Mouse (Mus musculus) urinary bladder, postnatal 36 days (tissue): ENCODE data around the gene Abcb6.

Experiments
- DNase-seq, 2 experiments: peaks; one replicate each; pipeline ENCODE4 v3.0.0; 2022; ENCODE audit warnings: low spot score in 2 of 2, mixed read lengths in 1 of 2

The Abcb6 gene

DNA sequence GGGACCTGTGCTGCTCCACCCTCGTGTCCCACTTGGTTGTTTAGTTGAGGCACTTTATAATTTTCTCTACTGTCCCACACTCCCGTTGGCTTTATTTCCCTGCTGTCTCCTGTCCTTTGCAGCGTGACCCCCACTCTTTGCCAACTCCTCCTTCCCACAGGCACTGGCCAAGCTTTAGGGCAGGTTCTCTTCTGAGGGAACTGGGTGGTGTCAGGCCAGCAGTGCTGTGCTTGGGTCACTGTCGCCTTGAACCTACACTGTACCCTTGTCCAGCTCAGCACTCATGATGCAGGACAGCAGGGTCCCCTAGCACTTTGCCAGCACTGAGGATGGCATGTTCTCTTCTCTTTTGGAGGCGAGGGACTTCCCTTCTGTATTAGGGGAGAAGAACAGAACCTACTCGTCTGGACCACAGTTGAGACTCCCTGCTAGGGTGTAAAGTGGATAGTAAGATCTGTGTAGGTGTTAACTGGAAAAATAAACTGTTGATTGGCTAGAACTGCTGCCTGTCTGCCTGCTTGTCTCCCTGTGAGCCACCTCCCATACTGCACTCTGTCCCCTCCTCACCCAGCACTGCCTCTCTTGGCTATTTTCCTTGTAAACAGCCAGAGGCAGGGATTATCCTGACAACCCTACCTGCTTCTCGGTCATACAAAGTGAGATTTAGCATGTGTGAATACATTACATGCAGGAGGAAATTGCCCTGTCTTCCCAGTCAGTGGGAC lies 32.6 kb downstream of the Abcb6 start:
- DNase-seq, result no peak

DNA sequence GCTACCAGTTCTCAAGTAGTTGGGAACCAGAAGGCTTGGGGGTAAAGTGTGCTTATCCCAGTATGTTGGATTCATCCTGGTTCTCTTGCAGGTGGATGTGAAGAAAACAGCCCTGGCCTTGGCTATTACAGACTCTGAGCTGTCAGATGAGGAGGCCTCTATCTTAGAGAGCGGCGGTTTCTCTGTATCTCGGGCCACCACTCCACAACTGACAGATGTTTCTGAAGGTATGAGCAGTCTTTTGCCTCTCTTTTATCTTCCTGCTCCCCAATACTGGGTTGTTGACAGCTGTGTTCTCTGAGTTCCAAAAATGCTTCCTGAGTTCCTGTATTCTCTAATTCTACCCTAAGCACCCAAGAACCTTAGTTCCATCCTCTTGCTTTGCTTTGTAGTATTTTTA lies 34.6 kb downstream of the Abcb6 start:
- no peak for DNase-seq

DNA sequence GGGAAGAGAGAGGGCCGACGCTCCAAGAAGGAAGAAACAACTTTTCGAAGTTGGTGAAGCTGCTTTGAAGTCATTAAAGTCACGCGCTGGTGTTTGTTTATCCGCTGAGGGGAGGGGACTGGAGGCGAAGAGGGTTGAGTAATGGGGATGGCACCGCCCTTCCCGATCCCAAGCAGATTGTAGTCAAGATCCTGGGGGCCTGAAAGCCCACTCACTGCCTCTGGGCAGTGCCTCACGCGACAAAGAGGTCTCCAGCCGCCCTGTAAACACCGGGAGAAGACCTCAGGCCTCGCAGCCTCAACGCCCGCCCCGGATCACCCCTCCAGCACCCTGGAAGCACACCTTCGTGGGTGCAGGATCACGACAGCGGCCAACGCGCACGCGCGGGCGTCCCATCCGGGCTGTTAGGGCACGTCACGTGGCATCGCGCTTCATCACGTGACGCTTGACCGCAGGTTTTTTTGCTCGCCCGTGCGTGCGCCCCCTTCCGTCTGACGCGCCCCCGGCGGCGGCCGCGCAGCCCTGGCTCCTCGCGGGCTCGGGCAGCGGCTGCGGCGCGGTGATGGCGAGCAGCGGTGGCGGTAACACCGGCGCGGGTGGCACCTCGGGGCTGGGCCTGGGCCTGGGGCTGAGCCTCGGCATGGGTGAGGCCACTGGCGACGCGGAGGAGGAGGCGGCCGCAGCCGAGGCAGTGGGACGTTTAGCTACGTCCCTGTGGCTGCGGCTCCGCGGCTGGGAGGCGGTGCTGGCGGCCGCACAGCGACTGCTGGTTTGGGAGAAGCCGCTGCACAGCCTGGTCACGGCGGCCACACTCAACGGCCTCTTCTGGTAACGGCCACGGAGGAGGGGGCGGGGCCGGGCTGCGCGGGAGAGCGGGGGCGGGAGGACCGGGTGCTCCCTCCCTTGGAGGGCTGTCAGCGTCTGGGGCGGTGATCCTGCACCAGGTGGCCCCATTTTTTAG lies 37.6 kb downstream of the Abcb6 start, which contains the start of the genes Cnppd1 and Retreg2:
Gene Cnppd1 (minus strand): TSS at position 411 of the 961 bp plus-strand sequence.
Gene Retreg2 (plus strand): TSS at position 478 of the 961 bp plus-strand sequence.
- DNase-seq, result peak; percentile 95 to 96

DNA sequence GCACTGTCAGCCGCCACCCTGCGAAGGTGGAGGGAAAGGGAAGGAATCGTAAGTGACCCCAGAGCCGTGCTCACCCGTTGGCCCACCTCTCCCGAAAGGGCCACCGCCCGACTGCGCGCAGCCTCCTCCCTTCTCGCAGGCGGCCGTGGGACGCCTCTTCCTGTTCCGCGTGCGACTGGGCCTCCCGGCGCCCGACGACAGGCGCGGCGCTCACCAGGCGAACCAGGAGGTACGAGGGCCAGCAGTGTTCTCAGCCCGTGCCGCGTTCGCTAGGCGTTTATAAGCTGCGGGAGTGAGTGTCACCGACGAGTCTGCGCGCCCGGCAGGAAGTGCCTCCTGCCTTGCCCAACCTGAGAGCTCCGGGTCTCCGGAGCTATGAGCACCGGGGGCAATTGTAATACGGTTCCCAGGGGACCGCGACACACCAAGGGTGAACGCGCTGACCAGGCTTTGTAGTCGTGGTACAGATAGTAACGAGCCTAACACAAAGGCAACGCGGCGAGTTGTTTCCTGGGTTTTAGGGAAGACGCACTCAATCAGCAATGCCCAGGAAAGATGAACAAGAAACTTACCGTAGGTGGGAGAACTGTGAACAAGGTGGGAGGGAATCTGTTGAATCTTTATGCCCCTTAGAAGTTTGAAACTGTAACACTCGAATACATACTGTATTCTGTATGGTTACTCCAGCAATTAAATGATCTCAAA lies 38.6 kb downstream of the Abcb6 start:
- peak; percentile 66 to 78 for DNase-seq

DNA sequence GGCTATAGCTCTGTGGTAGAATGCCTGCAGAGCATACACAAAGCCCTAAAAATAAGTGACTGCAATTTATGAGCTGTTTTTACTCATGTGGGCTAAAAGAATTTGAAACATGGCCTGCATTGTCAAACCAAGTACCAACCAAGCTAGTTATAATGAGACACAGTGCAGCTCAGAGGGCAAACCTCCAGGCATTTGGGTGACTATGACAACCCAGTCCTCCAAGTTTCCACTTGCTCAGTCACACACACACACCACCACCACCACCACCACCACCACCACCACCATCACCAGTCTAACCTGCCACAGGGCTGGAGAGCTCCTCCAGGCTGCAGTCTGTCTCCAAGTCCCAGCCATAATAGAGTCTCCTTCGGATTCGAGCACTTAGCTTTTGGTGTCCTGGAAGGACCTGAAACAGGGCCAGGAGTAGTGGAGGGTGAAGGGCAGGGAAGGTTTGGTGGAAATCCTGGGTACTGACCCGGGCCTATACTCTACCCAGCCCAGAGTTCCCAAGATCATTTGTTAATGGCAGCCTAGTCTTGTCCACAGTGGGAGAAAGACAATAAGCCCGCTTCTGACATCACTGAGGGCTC lies 39.5 kb downstream of the Abcb6 start:
- DNase-seq, result no peak

DNA sequence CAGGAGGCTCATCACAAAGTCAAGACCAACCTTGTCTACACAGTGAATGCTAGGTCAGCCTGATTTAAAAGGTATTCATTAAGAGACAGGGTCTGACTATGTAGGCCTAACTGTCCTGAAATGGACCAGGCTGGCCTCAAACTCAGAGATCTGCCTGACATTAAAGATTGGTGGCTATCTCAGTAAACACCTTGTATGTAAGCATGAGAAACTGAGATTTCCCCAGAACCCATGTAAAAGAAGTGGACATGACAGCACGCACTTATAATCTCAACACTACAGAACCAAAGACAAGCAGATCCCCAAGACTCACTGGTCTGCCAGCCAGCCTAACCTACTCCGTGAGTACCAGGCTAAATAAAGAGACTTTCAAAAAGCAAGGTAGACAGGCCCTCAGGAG lies 41.7 kb downstream of the Abcb6 start:
- DNase-seq, result no peak

DNA sequence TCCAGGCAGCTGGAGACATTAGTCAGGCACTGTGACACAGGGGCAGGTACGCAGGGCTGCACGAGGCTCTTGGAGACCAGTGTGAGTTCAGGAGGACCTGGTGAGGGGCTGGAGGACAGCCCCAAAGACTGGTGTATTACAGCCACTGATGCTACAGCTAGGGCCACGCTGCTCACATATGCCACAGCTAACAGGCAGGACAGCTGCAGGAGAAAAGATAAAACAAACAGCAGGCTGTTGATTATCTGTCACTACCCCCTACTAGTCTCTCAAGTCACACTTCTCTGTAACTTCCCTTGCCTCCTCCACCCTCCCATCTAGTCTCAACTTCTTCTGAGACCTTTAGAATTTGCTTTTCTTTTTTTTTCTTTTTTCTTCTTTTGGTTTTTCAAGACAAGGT lies 43.5 kb downstream of the Abcb6 start:
- DNase-seq, result no peak

DNA sequence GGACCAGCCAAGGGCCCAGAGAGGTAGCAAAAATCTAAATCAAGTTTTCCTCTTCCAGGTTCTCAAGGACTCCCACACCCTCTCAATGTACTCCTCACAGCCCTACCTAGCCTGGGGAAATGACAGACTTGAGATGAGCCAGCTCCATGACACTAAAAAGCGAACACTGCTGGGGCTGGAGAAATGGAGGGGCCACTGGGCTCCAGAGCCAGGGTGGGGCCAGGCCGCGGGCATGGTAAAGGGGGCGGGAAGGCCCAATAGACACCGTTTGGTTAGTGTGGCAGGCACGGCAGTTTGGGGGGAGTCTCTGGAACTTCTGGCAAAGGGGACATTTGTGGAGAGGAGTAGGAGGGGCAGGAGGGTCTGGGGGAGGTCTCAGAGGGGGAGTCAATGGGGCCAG lies 43.9 kb downstream of the Abcb6 start:
- DNase-seq, result no peak

DNA sequence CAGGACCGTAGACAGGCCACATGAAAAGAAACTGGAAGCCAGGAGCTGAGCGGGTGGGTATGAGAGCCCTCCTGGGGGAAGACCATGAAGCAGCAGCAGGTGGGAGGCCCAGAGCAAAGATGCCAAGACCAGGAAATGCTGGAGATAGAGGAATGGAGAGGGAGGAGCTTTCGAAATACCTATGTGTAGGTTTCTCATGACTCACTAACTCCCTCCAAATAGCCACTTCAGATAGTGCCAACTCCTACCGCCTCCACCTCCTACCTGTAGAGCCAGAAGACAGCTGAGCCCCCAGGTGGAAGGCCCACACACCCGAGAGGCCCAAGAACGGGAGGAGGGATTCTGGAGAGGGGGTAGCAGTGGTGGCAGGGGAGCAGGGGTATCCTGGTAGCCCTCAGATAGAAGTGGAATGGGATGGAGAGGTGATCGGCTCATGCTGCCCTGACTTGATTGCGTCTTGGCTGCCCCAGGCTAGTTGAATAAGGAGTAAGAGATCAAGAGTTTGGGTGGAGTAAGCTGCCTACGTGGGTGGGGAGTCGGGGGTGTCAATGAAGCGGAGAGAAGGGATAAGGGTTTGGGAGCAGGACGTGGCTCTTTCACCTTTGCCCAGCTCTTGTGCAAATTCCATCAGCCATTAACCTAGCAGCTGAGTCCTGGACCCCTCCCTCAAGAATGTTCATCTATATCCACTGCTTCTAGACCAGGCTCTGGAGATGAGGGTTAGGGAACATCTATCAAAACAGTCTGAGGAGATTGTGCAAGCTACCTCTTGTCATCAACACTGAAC lies 46.6 kb downstream of the Abcb6 start, which contains the start of gene Slc23a3:
Gene Slc23a3 (minus strand): TSS at position 470 of the 787 bp plus-strand sequence.
- DNase-seq, result no peak

DNA sequence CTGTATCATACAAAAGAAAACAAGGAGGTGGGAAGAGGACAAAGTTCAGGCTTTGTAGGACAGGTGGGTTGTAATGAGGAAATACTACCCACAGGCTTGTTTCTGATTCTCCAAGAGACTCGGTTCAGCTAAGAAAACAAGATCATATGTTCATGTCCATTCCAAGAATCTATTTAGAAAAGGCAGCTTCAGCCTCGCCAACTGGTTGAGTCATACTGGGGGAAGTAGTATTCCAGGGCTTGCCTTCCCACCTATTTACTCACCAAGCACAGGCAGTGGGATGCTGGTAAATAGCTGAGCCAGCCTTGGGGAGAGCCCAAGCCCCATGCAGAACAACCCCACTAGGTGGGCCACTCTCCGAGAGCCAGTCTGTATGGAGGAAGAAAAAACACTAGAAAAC lies 51.6 kb downstream of the Abcb6 start:
- no peak for DNase-seq

DNA sequence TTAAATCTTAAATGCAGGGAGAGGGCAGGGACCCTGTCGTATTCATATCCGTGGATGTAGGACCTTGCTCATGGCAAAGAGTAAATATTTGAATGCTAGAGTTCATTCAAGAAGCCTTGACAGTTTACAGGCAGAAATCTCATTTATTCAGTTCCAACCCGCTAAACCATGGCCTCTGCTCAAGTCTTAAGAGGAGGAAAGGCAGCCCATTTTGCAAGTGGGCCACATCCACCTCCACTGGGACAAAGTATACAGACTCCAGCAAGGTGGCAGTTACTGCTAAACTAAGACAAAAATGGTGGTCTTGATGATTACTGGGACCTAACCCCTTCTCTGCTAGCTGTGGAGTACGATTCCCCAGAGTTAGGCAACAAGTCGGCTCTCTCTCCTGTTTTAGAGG lies 54.8 kb downstream of the Abcb6 start:
- no peak for DNase-seq

DNA sequence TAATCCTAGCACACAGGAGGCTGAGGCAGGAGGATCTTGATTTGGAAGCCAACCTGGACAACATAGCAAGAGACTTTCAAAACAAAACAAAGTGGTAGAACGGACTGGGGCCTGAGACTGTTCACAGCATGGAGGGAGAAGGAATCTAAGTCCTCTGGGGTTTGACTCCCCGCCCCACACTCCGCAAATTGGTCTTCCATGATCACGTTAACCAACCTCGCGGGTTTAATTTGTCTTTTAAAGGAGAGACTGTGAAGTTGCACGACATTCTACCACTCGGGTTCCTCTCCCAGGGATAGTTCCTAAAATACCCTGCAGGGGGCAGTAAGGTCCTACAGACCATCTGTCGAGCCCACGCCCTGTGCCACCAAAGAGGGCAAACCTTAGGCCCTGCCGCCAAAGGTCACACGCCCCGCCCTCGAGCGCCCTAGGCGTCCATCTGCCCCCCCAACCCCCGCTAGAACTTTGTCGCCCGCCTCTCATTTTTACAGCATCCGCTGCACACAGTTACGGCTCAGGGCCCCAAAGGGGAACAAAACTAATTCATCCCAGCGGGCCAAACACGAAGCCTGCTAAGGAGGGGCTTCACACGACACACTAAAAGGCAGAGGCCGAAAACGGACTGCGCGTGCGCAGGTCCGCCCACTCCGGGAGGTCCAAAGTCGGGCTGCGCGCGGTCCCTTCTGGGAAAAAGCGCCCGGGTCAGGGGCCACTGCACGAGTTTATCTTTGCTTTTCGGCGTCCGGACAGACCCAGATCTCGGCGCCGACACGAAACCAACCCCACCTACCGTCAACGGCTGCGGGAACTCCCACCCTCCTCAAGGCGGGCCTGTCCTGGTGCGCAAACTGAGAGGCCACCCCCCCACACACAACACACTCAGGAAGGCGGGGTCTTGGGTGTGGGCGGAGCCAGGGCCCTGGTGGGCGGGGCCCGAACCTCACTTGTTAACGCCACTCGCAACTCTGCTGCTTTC lies 55.6 kb downstream of the Abcb6 start, which contains the start of gene Nhej1:
Gene Nhej1 (minus strand): TSS at position 855 of the 976 bp plus-strand sequence.
- peak; percentile 89 to 93 for DNase-seq

DNA sequence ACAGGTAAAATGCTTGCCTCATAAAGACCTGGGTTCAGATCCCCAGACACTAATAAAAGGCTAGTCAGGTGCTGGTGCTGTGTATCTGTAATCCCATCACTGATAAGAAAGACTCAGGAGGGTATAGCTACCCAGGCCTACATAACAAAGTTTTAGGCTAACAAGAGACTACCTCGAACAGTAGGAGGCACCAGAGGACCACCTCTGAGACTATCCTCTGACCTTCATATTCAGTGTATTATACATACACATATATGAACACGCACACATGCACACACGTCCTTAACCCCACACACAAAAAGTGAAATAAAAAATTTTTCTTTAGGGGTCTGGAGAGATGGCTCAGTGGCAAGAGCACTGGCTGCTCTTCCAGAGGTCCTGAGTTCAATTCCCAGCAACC lies 58.0 kb downstream of the Abcb6 start:
- no peak for DNase-seq
